Mouse (Mus musculus): ENCODE data around the gene Pxmp2. TPM values are rescaled to one million over a fixed set of nuclear protein-coding genes. Genes with fewer than 3 reads are reported as not detected.

Pxmp2 gene
- polyA plus RNA-seq, 1 experiment from 2014 or later, result 5.5 TPM

DNA sequence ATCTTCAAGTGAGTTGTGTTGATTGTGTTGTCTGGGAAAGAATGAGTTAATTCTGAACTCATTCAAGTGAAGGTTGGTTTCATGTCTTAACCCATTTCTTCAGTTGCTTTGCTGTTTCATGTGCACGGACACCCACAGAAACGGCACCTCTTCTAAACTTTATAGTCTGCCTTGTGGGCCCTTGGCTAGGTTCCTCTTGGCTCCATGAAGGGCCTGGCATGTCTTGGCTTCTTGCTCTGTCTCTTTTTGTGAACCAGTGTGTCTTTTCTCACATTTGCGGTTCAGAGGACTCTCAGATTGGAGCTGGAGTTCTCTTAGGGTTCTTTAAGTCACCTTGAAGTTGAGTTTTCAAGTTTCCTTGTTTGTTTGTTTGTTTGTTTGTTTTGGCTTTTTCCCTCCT lies 60.9 kb downstream of the Pxmp2 start:
- ATAC-seq (ENCODE audit: insufficient number of reproducible peaks, insufficient read depth, low FRiP score, low read depth), result no peak
- no peak overlapping the region for H3K27ac ChIP-seq (ENCODE audit: low read length)
- H3K36me3 ChIP-seq (ENCODE audit: control insufficient read depth, insufficient read depth, low read length), result peaks cover 35% of the 10 kb centered on the region
- no peak overlapping the region for H3K4me2 ChIP-seq (replicated peaks; ENCODE audit: low read depth, low read length)
- H3K4me1 ChIP-seq (ENCODE audit: control insufficient read depth, insufficient read depth, low read length), result 0 out of 2 replicates have a peak, but pooled peaks cover under 1% of the 10 kb centered on the region
- no peak overlapping the region for H3K4me3 ChIP-seq (ENCODE audit: low read depth, low read length)
- no peaks in the 10 kb centered on the region for H3K9me3 ChIP-seq (ENCODE audit: control insufficient read depth, low read depth, low read length)
- no peaks in the 10 kb centered on the region for H3K27me3 ChIP-seq (ENCODE audit: control insufficient read depth, insufficient read depth, low read length)
- H3K9ac ChIP-seq (replicated peaks; ENCODE audit: low read depth, low read length), result no peak overlapping the region
- 88% methylated on average over 3 of the region's 3 CpGs for WGBS

Other genes starting within 250 kb of the Pxmp2 start
- gene Gm17655, start 213.7 kb downstream of the Pxmp2 start, polyA plus RNA-seq (2014; fragmentation: Nextera tagmentation; extraction: Ambion mirVana), result 4.9 and 5.0 TPM in 2 replicates
- gene Gm35315, start 191.8 kb downstream of the Pxmp2 start, polyA plus RNA-seq (2014; fragmentation: Nextera tagmentation; extraction: Ambion mirVana), result 0.69 and 1.5 TPM in 2 replicates
- 0.69 and 0.97 TPM in 2 replicates for gene Plcxd1, start 186.2 kb downstream of the Pxmp2 start, polyA plus RNA-seq (2014; fragmentation: Nextera tagmentation; extraction: Ambion mirVana)
- gene Gtpbp6, start 178.0 kb downstream of the Pxmp2 start, polyA plus RNA-seq (2014; fragmentation: Nextera tagmentation; extraction: Ambion mirVana), result 27.1 and 30.8 TPM in 2 replicates
- 4.0 and 5.8 TPM in 2 replicates for gene Zfp605, start 176.1 kb downstream of the Pxmp2 start, polyA plus RNA-seq (2014; fragmentation: Nextera tagmentation; extraction: Ambion mirVana)
- gene Chfr, start 150.3 kb downstream of the Pxmp2 start, polyA plus RNA-seq (2014; fragmentation: Nextera tagmentation; extraction: Ambion mirVana), result 42.0 and 42.2 TPM in 2 replicates
- 25.8 and 27.1 TPM in 2 replicates for gene Golga3, start 109.5 kb downstream of the Pxmp2 start, polyA plus RNA-seq (2014; fragmentation: Nextera tagmentation; extraction: Ambion mirVana)
- 35.3 and 39.4 TPM in 2 replicates for gene Ankle2, start 55.2 kb downstream of the Pxmp2 start, polyA plus RNA-seq (2014; fragmentation: Nextera tagmentation; extraction: Ambion mirVana)
- gene Pgam5, start 16.3 kb downstream of the Pxmp2 start, polyA plus RNA-seq (2014; fragmentation: Nextera tagmentation; extraction: Ambion mirVana), result 58.4 and 70.8 TPM in 2 replicates
- gene Pole, start 120 bp upstream of the Pxmp2 start, polyA plus RNA-seq (2014; fragmentation: Nextera tagmentation; extraction: Ambion mirVana), result 29.5 and 30.7 TPM in 2 replicates
- 0.94 and 1.8 TPM in 2 replicates for gene P2rx2, start 57.0 kb upstream of the Pxmp2 start, polyA plus RNA-seq (2014; fragmentation: Nextera tagmentation; extraction: Ambion mirVana)
- not detected in 2 replicates for gene Lrcol1, start 58.5 kb upstream of the Pxmp2 start, polyA plus RNA-seq (2014; fragmentation: Nextera tagmentation; extraction: Ambion mirVana)
- gene Fbrsl1, start 162.3 kb upstream of the Pxmp2 start, polyA plus RNA-seq (2014; fragmentation: Nextera tagmentation; extraction: Ambion mirVana), result 8.6 and 9.8 TPM in 2 replicates